Mouse (Mus musculus) MEL (cell line): ENCODE data around the gene Mrpl53. TPM values are rescaled to one million over a fixed set of nuclear protein-coding genes. Genes with fewer than 3 reads are reported as not detected.
A peak's percentile ranks its signal among the peaks of the same experiment; 100 is the strongest.

Experiments used
- DNase-seq: peaks from one replicate; pipeline ENCODE4 v3.0.0; 2011; ENCODE audit warnings: low read depth, low spot score
- H3K27ac ChIP-seq: 2 replicates; pipeline ENCODE4 v1.5.1; 2012; ENCODE audit warnings: low read depth, mild to moderate bottlenecking, control low read depth, low read length, moderate library complexity; ENCODE audit not compliant: control insufficient read depth
- H3K27me3 ChIP-seq, 2 experiments: fragments of 150-350 bp in 1 of 2; sonication (generic) in 1 of 2; 2 replicates each; pipeline ENCODE4 v1.6.1; 2012; ENCODE audit warnings: low read length in 2 of 2, mild to moderate bottlenecking in 2 of 2, improper control_type of control experiment in 1 of 2, moderate library complexity in 1 of 2; ENCODE audit not compliant: insufficient read depth in 2 of 2, control insufficient read depth in 1 of 2
- H3K36me3 ChIP-seq, 2 experiments: 2 replicates each; pipeline ENCODE4 v1.6.1; 2012 to 2014; ENCODE audit warnings: low read length in 2 of 2, improper control_type of control experiment in 1 of 2, inconsistent platforms in 1 of 2, mild to moderate bottlenecking in 1 of 2; ENCODE audit not compliant: insufficient read depth in 2 of 2, control insufficient read depth in 1 of 2
- H3K4me1 ChIP-seq, 2 experiments: fragments of 150-350 bp in 1 of 2; sonication (generic) in 1 of 2; 2 replicates each; pipeline ENCODE4 v1.6.1; 2012; ENCODE audit warnings: low read length in 2 of 2, improper control_type of control experiment in 1 of 2, mild to moderate bottlenecking in 1 of 2; ENCODE audit not compliant: insufficient read depth in 2 of 2, control insufficient read depth in 1 of 2
- H3K4me3 ChIP-seq, 2 experiments: fragments of 150-350 bp in 1 of 2; sonication (generic) in 1 of 2; 2 replicates each; pipeline ENCODE4 v1.5.1; 2012; ENCODE audit warnings: low read depth in 2 of 2, low read length in 2 of 2, mild to moderate bottlenecking in 2 of 2, moderate library complexity in 2 of 2, control low read depth in 1 of 2, improper control_type of control experiment in 1 of 2; ENCODE audit not compliant: control insufficient read depth in 1 of 2, insufficient read depth in 1 of 2
- H3K79me2 ChIP-seq: 2 replicates; pipeline ENCODE4 v1.6.1; 2012; ENCODE audit warnings: mild to moderate bottlenecking, low read length, moderate library complexity; ENCODE audit not compliant: control insufficient read depth, poor library complexity, insufficient read depth
- H3K9ac ChIP-seq: 2 replicates; pipeline ENCODE4 v1.6.1; 2012; ENCODE audit warnings: low read depth, mild to moderate bottlenecking, control low read depth, low read length, moderate library complexity; ENCODE audit not compliant: control insufficient read depth, poor library complexity, severe bottlenecking
- H3K9me3 ChIP-seq: fragments of 150-350 bp; sonication (generic); replicated peaks from 2 replicates; pipeline ENCODE4 v1.6.1; 2012; ENCODE audit warnings: mild to moderate bottlenecking, low read length, improper control_type of control experiment, moderate library complexity; ENCODE audit not compliant: insufficient read depth
- BHLHE40 ChIP-seq: IDR thresholded peaks from 2 replicates; pipeline ENCODE4 v1.6.1; 2012; ENCODE audit warnings: low read depth, mild to moderate bottlenecking, inconsistent platforms, low read length, improper control_type of control experiment, borderline replicate concordance
- CHD1 ChIP-seq: IDR thresholded peaks from 2 replicates; pipeline ENCODE4 v1.6.1; 2012; ENCODE audit warnings: low read depth, mild to moderate bottlenecking, inconsistent platforms, low read length, improper control_type of control experiment
- CTCF ChIP-seq, 3 experiments: IDR thresholded peaks in 2 of 3; conservative IDR thresholded peaks in 1 of 3; 2 replicates each; pipeline ENCODE4 v1.5.1; 2011 to 2012; ENCODE audit warnings: low read length in 3 of 3, low read depth in 2 of 3, mild to moderate bottlenecking in 2 of 3, improper control_type of control experiment in 1 of 3, inconsistent platforms in 1 of 3, mixed read lengths in 1 of 3, moderate library complexity in 1 of 3; ENCODE audit not compliant: control insufficient read depth in 1 of 3, insufficient read depth in 1 of 3, poor library complexity in 1 of 3, severe bottlenecking in 1 of 3
- ELF1 ChIP-seq: IDR thresholded peaks from 2 replicates; pipeline ENCODE4 v1.6.1; 2014; ENCODE audit warnings: low read depth, mild to moderate bottlenecking, inconsistent platforms, low read length, improper control_type of control experiment, moderate library complexity
- ETS1 ChIP-seq: IDR thresholded peaks from 2 replicates; pipeline ENCODE4 v1.6.1; 2012; ENCODE audit warnings: low read depth, mild to moderate bottlenecking, inconsistent platforms, low read length, improper control_type of control experiment, moderate library complexity
- GATA1 ChIP-seq: IDR thresholded peaks from 2 replicates; pipeline ENCODE4 v1.6.1; 2011; ENCODE audit warnings: low read depth, low read length, improper control_type of control experiment
- HCFC1 ChIP-seq: IDR thresholded peaks from 2 replicates; pipeline ENCODE4 v1.6.1; 2012; ENCODE audit warnings: low read depth, mild to moderate bottlenecking, inconsistent platforms, low read length, improper control_type of control experiment, moderate library complexity
- KAT2A ChIP-seq: conservative IDR thresholded peaks from 2 replicates; pipeline ENCODE4 v1.6.1; 2012; ENCODE audit warnings: low read depth, low read length, improper control_type of control experiment, inconsistent platforms
- MAX ChIP-seq: IDR thresholded peaks from 2 replicates; pipeline ENCODE4 v1.6.1; 2011; ENCODE audit warnings: low read length, improper control_type of control experiment
- MEF2A ChIP-seq: IDR thresholded peaks from 2 replicates; pipeline ENCODE4 v1.6.1; 2014; ENCODE audit warnings: low read depth, mild to moderate bottlenecking, inconsistent platforms, low read length, improper control_type of control experiment; ENCODE audit not compliant: poor library complexity, insufficient replicate concordance, severe bottlenecking; ENCODE audit errors: extremely low read depth
- MXI1 ChIP-seq: IDR thresholded peaks from 2 replicates; pipeline ENCODE4 v1.6.1; 2011; ENCODE audit warnings: mild to moderate bottlenecking, low read depth, low read length, improper control_type of control experiment
- MYC ChIP-seq: IDR thresholded peaks from 2 replicates; pipeline ENCODE4 v1.6.1; 2011; ENCODE audit warnings: low read depth, mild to moderate bottlenecking, low read length, improper control_type of control experiment, moderate library complexity
- NELFE ChIP-seq: IDR thresholded peaks from 2 replicates; pipeline ENCODE4 v1.6.1; 2011; ENCODE audit warnings: low read depth, low read length, improper control_type of control experiment
- NRF1 ChIP-seq: IDR thresholded peaks from 2 replicates; pipeline ENCODE4 v1.6.1; 2014; ENCODE audit warnings: low read depth, mild to moderate bottlenecking, inconsistent platforms, low read length, improper control_type of control experiment, moderate library complexity; ENCODE audit not compliant: poor library complexity, insufficient read depth, severe bottlenecking
- POLR2AphosphoS2 ChIP-seq: IDR thresholded peaks from 2 replicates; pipeline ENCODE4 v1.6.1; 2011; ENCODE audit warnings: low read length, improper control_type of control experiment
- POLR2AphosphoS5 ChIP-seq: IDR thresholded peaks from 2 replicates; pipeline ENCODE4 v1.6.1; 2012; ENCODE audit warnings: low read depth, borderline replicate concordance, mild to moderate bottlenecking, inconsistent platforms, low read length, moderate library complexity, mixed read lengths
- RAD21 ChIP-seq: IDR thresholded peaks from 2 replicates; pipeline ENCODE4 v1.6.1; 2011; ENCODE audit warnings: mild to moderate bottlenecking, low read depth, low read length, improper control_type of control experiment
- SIN3A ChIP-seq: IDR thresholded peaks from 2 replicates; pipeline ENCODE4 v1.6.1; 2012; ENCODE audit warnings: low read length, improper control_type of control experiment, inconsistent platforms
- SMC3 ChIP-seq: IDR thresholded peaks from 2 replicates; pipeline ENCODE4 v1.6.1; 2011; ENCODE audit warnings: low read depth, low read length, improper control_type of control experiment
- TAL1 ChIP-seq: IDR thresholded peaks from 2 replicates; pipeline ENCODE4 v1.6.1; 2012; ENCODE audit warnings: mild to moderate bottlenecking, inconsistent platforms, low read length, moderate library complexity, mixed read lengths
- TCF12 ChIP-seq: IDR thresholded peaks from 2 replicates; pipeline ENCODE4 v1.6.1; 2014; ENCODE audit warnings: low read depth, mild to moderate bottlenecking, inconsistent platforms, low read length, improper control_type of control experiment, moderate library complexity
- UBTF ChIP-seq: IDR thresholded peaks from 2 replicates; pipeline ENCODE4 v1.6.1; 2012; ENCODE audit warnings: low read depth, mild to moderate bottlenecking, inconsistent platforms, low read length, improper control_type of control experiment, moderate library complexity, borderline replicate concordance; ENCODE audit not compliant: insufficient read depth
- USF1 ChIP-seq: IDR thresholded peaks from 2 replicates; pipeline ENCODE4 v1.6.1; 2014; ENCODE audit warnings: low read depth, mild to moderate bottlenecking, inconsistent platforms, low read length, improper control_type of control experiment, moderate library complexity
- ZC3H11A ChIP-seq: IDR thresholded peaks from 2 replicates; pipeline ENCODE4 v1.6.1; 2012; ENCODE audit warnings: low read depth, mild to moderate bottlenecking, inconsistent platforms, low read length, improper control_type of control experiment
- ZMIZ1 ChIP-seq: IDR thresholded peaks from 2 replicates; pipeline ENCODE4 v1.6.1; 2012; ENCODE audit warnings: low read depth, mild to moderate bottlenecking, inconsistent platforms, low read length, improper control_type of control experiment, moderate library complexity
- ZNF384 ChIP-seq: IDR thresholded peaks from 2 replicates; pipeline ENCODE4 v1.6.1; 2012; ENCODE audit warnings: low read depth, mild to moderate bottlenecking, inconsistent platforms, low read length, improper control_type of control experiment
- polyA plus RNA-seq, 2 experiments: library from polyadenylated mRNA; stranded (reverse) in 1 of 2; unstranded in 1 of 2; fragments of >175 nt in 1 of 2; fragments of >200 nt in 1 of 2; gene quantifications; 2 replicates each; pipeline versions ENCODE4 v1.2.1 to v1.2.4; 2012; ENCODE audit warnings: low replicate concordance in 2 of 2, low read depth in 1 of 2; ENCODE audit not compliant: insufficient read length in 2 of 2, insufficient read depth in 1 of 2, missing spikeins in 1 of 2
- total RNA-seq: library from RNA; depleted of rRNA; stranded (reverse); fragments of 300-350 nt; gene quantifications from 2 replicates; pipeline ENCODE4 v1.2.3, GENCODE M21; 2012

The Mrpl53 gene
- total and polyA plus RNA-seq, 3 experiments, result 63.8 to 91.3 TPM; not detected in 1

DNA sequence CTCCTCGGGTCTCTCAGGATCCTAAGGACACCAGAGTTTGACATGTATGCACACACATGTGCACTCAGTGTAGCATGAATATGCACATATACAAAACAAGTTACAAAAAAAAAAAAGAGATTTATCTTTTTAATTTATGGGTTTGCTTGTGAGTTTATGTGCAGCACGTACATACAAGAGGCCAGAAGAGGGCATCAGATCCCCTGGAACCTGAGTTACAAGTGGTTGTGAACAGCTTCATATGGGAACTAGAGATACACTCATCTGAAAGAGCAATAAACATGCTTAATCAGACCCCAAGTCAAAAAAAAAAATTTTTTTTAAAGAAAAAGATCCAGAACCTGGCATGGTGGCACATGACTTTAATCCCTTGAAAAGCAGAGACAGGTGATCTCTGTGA, 33.9 kb upstream of the Mrpl53 start (continued):
- no peak for TF ChIP-seq NELFE

DNA sequence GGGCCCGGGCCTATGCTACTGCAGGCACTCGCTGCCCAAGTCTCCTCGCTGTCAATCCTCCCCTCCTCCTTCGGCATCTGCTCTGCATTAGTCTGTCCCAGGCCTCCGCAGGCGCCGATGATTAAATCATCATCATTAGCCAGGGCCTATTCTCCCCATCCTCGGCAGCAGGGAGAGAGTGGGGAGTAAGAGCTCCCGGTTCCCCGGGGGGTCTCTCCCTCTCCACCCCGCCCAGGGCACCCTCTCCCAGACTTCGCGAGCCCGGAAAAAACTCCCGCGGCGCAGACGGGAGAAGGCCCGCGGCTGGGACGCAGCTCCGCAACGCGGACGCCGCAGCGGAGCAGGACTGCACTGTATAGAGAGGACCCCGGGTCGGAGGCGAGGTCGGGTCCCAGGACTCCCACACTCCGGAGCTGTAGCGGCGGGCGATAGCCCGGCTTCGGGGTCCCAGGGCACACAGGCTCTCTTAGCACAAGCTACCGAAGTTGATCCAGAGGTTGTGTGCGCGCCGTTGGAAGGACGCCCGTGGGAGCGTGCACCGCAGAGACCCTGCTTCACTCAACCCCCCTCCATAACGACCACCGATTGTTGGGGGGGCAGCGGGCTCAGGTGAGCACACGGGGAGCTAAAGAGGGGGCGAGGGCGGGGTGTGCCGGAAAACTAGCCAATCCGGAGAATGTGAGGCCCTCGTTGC, 31.1 kb upstream of the Mrpl53 start, which contains the start of gene Pcgf1:
Pcgf1 (plus strand) TSS at position 240 of the 694 bp plus-strand sequence.
- H3K9ac ChIP-seq, result peak within 1 kb of the TSS; percentile 96
- TF ChIP-seq ZNF384 (no peak), MXI1 (peak; percentile 34; the same call in 1 of the 2 replicates), ETS1 (no peak), CHD1 (no peak), ELF1 (no peak), MYC (no peak), MEF2A (no peak), HCFC1 (0 out of 2 replicates have a peak, but pooled peaks have one; percentile 43), GATA1 (no peak), ZC3H11A (no peak), UBTF (peak; percentile 78; the same call in 1 of the 2 replicates), NRF1 (peak; percentile 25; the same call in 1 of the 2 replicates), POLR2AphosphoS5 (no peak), ZMIZ1 (no peak; the same call in 1 of the 2 replicates)
- H3K27ac ChIP-seq, result peak within 1 kb of the TSS; percentile 89
- H3K79me2 ChIP-seq, result peaks cover 11% of the 10 kb centered on the region
- DNase-seq, result peak; percentile 57
- no peaks in the 10 kb centered on the region for H3K9me3 ChIP-seq
- H3K4me3 ChIP-seq, result peak within 1 kb of the TSS; percentile 78 to 88
- H3K4me1 ChIP-seq, result peaks cover 0 to 13% of the 10 kb centered on the region in 2 experiments; a peak in 2 of 4 replicates
- no peaks in the 10 kb centered on the region for H3K27me3 ChIP-seq
- H3K36me3 ChIP-seq, result peaks cover 0 to 9% of the 10 kb centered on the region in 2 experiments; a peak in 2 of 4 replicates

DNA sequence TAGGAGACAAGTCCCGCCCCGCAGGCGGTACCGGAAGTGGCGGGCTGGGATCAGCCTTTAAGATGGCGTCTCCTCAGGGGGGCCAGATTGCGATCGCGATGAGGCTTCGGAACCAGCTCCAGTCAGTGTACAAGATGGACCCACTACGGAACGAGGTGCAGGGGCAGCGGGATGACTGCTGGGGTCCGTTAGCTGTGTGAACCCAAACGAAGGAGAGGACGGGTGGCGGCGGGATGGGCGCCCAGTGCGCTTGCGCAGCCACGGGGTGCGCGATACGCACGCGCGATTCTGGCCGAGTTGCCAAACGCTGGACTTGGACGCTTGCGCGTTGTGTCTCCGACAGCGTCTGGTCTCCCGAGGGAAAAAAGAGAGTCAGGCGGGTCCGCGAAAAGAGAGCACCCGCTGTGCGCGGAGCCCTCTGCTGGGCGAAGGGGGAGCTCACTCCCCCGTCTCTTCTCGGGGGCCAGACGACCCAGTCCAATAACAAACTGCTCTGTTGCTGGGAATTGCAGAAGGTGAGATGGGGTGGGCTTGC, 30.4 kb upstream of the Mrpl53 start:
- peak overlapping the region; percentile 87 for H3K9ac ChIP-seq
- H3K4me1 ChIP-seq, result peaks cover 0 to 13% of the 10 kb centered on the region in 2 experiments; a peak in 2 of 4 replicates
- peak; percentile 98 for DNase-seq
- H3K79me2 ChIP-seq, result peaks cover 11% of the 10 kb centered on the region
- H3K4me3 ChIP-seq, result peak overlapping the region; percentile 78 to 88
- peak overlapping the region; percentile 89 for H3K27ac ChIP-seq
- peaks cover 0 to 9% of the 10 kb centered on the region in 2 experiments; a peak in 2 of 4 replicates for H3K36me3 ChIP-seq
- no peaks in the 10 kb centered on the region for H3K9me3 ChIP-seq
- H3K27me3 ChIP-seq, result no peaks in the 10 kb centered on the region
- TF ChIP-seq POLR2AphosphoS2, result 0 out of 2 replicates have a peak, but pooled peaks have one; percentile 29
- TF ChIP-seq MAX, result no peak
- TF ChIP-seq SIN3A, result peak; percentile 72
- TF ChIP-seq SMC3, result peak; percentile 44
- TF ChIP-seq KAT2A, result no peak; the same call in 1 of the 2 replicates
- peak; percentile 17 for TF ChIP-seq RAD21
- peak in 2 of 3 experiments; percentile 43 to 51; a peak in 5 of 6 replicates for TF ChIP-seq CTCF (IDR thresholded peaks at IDR 0.05 in 2 of 3, conservative IDR thresholded peaks at IDR 0.05 in 1 of 3; ENCODE audit: control insufficient read depth in 1 of 3, insufficient read depth in 1 of 3, low read depth in 2 of 3, low read length in 3 of 3, poor library complexity in 1 of 3, severe bottlenecking in 1 of 3)
- no peak for TF ChIP-seq ZC3H11A
- TF ChIP-seq ELF1, result peak; percentile 94
- no peak for TF ChIP-seq TCF12
- no peak for TF ChIP-seq BHLHE40
- peak; percentile 76 for TF ChIP-seq HCFC1
- TF ChIP-seq TAL1, result no peak
- TF ChIP-seq USF1, result peak; percentile 64
- TF ChIP-seq ZNF384, result no peak
- no peak for TF ChIP-seq CHD1
- no peak for TF ChIP-seq MXI1
- no peak for TF ChIP-seq UBTF
